Mouse (Mus musculus): ENCODE data around the gene Rps6kb2.

GRCm38 (mm10) chr19:4181892-4182291 lies 18.7 kb upstream of the Rps6kb2 start:
- TF ChIP-seq CTCF (IDR thresholded peaks at IDR 0.05; ENCODE audit: control insufficient read depth, insufficient read depth, insufficient replicate concordance, low read depth, low read length): no peak
- no peak for TF ChIP-seq POLR2A (IDR thresholded peaks at IDR 0.05; ENCODE audit: control insufficient read depth, low read depth, low read length)
